Mouse (Mus musculus) Patski (cell line): ENCODE measurements around the gene Tmem89. TPM values are rescaled to one million over a fixed set of nuclear protein-coding genes. Genes with fewer than 3 reads are reported as not detected.

ENCODE experiments used
- ATAC-seq: fragments of 100-300 bp; one replicate; pipeline ENCODE4 v1.8.0; 2021
- CTCF ChIA-PET: fragments of 350-600 bp; sonication (Branson Sonifier 250); formaldehyde crosslinking; loops from one replicate; lab custom pipeline; 2022; ENCODE audit warnings: inconsistent platforms; lab: Charles Lee
- POLR2A ChIA-PET: fragments of 350-600 bp; sonication (Branson Sonifier 250); formaldehyde crosslinking; loops from one replicate; lab custom pipeline; 2022; ENCODE audit warnings: antibody characterized with exemption, inconsistent platforms; lab: Charles Lee
- DNase-seq: peaks from one replicate; pipeline ENCODE4 v3.0.0-alpha.2; 2011; ENCODE audit warnings: low read depth, low spot score
- H3K27me3 ChIP-seq: fragments of 371-371 bp; one replicate; pipeline ENCODE4 v1.5.1; 2021
- CTCF ChIP-seq: fragments of 100-300 bp; IDR thresholded peaks from one replicate; pipeline ENCODE4 v1.5.1; 2021
- in situ Hi-C: fragments of 300-500 bp; cut with MboI; formaldehyde crosslinking; loops from 3 replicates; pipeline ENCODE4 v1.11.1; 2018; ENCODE audit warnings: low pct_unique_long_range_greater_than_20kb, mixed read lengths
- polyA plus RNA-seq: library from polyadenylated mRNA; unstranded; gene quantifications from one replicate; pipeline ENCODE4 v1.2.3, GENCODE M21; 2021

Tmem89 gene
- not detected for polyA plus RNA-seq

DNA sequence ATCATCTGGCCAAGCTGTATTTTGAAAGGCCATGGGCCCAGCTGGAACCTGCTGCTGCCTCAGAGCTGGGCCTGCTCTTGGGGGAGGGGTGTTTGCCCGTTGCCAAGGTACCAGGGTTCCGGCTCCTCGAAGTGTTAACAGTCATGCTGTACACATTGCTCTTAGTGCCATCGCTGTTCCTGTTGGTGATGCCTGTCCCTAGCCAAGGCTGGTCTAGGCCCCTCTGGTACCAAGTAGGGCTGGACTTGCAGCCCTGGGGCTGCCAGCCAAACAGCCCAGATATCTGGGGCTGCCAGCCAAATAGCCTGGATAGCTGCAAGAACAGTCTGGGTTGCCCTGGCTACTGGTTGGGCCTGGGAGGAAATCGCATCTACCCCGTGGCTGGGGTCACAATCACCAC lies at the start of gene Tmem89:
TSS of gene Tmem89 (plus strand) at position 129 of the 400 bp plus-strand sequence.
- DNase-seq (no peak), ATAC-seq (no peak)
- TF ChIP-seq CTCF = no peak
- in situ Hi-C loops = no loop called here
- ChIA-PET POLR2A (no interaction called here), CTCF (no interaction called here)
- no peaks in the 10 kb centered on the region for H3K27me3 ChIP-seq

DNA sequence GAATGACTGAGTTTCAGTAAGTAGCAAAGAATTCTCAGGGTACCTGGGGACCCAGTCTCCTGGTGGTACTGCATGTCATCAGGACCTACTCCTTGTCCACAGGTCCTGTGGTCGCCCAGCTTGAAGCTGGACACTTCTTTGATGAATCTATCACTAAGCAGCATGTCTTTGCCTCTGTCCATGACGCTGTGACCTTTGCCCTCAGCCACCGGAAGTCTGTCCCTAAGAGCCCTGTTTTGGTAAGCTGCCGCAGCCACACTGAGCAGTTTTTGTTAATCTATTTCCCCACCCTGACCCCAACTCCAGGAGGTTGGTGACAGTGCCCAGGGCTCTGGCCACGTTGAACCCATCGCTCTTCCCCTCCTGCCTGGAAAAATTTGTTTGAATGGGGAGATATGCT lies 2.1 kb upstream of the Tmem89 start:
- CTCF ChIA-PET = interaction anchor here (1.2 kb wide), 1 partner anchor 9 kb away, joined by 3 read pairs; no protein-coding TSS in a partner anchor
- in situ Hi-C loops = no loop called here
- DNase-seq (no peak), ATAC-seq (no peak)
- no peak for TF ChIP-seq CTCF
- POLR2A ChIA-PET = no interaction called here
- H3K27me3 ChIP-seq = no peaks in the 10 kb centered on the region

DNA sequence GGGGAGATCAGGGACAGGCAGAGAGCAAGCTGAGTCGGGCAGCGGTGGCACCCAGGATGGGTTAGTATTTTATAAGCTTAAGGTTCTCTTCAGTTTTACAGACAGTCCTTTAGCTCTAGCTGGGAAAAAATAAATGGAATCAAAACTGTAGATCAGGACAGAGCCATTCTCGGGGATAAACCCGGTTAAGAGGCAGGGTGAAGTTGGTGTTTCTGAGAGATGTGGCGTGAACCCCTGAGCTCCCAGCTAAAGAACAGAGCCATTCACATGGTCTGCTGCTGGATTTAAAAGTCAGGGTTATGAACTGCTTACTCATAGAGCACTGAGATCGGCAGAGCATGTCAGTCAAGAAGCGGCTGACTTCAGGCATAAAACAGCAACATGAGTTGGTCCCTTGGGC lies 1.3 kb upstream of the Tmem89 start:
- DNase-seq (no peak), ATAC-seq (no peak)
- POLR2A ChIA-PET = no interaction called here
- CTCF ChIA-PET = interaction anchor here (1.2 kb wide), 2 partner anchors 9 to 55 kb away, joined by 3 to 6 read pairs; no protein-coding TSS in a partner anchor
- in situ Hi-C loops = no loop called here
- H3K27me3 ChIP-seq = no peaks in the 10 kb centered on the region
- no peak for TF ChIP-seq CTCF

DNA sequence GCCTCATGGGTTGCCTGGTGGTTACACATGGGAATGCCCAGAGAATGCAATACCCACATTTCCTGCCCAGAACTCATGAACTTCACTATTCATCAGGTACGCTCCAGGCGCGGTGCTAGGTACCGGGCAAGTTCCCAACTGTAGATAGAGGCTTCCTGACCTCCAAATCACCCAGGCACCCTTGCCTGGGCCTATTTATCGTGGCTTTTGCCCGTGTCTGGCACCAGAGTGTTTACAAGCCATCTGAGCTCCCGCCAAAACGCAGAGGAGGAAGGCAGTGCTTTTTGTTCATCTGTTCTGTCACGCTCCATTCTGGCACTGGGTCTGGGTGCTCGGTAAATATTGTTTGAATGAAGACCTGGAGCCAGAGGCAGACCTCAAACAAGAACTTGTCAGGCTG lies 798 bp upstream of the Tmem89 start:
- DNase-seq (no peak), ATAC-seq (no peak)

DNA sequence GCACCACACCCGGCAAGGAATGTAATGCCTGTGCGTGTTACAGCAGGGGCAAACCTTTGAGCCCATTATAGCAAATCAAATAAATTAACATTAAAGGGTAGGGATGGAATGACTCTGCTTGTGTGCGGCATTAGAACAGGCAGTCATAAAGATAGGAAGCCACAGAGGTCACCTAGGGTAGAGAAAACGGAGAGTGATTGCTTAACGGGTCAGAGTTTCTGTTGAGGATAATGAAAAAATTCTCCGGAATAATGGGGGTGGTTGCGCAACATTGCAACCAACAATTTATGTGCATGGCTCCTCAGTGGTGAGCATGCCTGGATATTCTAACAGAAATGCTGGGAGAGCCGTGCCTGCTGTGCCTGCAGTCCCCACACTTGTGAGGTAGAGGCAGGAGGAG lies 11.5 kb downstream of the Tmem89 start:
- POLR2A ChIA-PET = no interaction called here
- CTCF ChIA-PET = no interaction called here
- ATAC-seq (no peak), DNase-seq (no peak)
- in situ Hi-C loops = no loop called here
- H3K27me3 ChIP-seq = peaks cover 24% of the 10 kb centered on the region
- TF ChIP-seq CTCF = no peak

More for the DNA sequence above, 798 bp upstream of the Tmem89 start:
- ChIA-PET POLR2A (no interaction called here), CTCF (interaction anchor here (1.2 kb wide), 1 partner anchor 56 kb away, joined by 6 read pairs; no protein-coding TSS in a partner anchor)
- TF ChIP-seq CTCF = no peak
- no peaks in the 10 kb centered on the region for H3K27me3 ChIP-seq
- in situ Hi-C loops = no loop called here

DNA sequence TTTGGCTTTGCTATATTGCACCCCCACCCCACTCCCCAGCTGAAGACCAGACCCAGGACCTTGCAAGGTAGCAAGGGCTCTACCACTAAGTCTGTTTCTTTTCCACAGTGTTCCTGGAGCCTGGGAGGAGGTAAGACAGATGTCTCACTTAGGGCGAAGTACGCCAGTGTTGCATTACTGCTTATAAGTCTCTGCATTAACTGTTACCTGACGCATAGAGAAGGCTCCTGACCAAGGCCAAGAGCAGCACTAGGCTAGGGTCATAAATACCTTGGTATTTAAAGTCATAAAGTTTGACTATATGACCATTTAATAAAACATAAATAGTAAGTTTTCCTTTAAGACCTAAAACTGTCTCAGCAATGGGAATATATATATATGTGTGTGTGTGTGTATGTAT lies 14.0 kb downstream of the Tmem89 start:
- no peak for TF ChIP-seq CTCF
- ChIA-PET POLR2A (no interaction called here), CTCF (no interaction called here)
- in situ Hi-C loops = no loop called here
- no peak for ATAC-seq
- H3K27me3 ChIP-seq = peaks cover 11% of the 10 kb centered on the region
- no peak for DNase-seq

DNA sequence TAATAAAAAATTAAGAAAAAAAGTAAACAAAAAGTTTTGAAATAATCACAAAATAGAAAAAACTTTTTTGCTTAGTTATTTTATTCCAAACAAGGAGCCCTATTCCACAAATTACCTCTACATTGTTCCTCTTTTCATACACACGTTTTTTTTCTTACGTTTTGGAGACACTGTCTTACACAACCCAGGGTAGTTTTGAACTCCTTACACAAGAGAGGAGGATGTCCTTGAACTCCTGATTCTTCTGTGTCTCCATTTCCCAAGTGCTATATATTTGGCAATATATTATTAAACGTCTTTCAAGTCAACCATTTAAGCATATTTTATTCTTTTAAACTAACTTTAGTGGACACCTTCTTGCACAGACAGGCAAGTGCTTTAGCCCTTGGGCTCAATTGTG lies 21.6 kb downstream of the Tmem89 start:
- no peak for ATAC-seq
- TF ChIP-seq CTCF = no peak
- H3K27me3 ChIP-seq = peaks cover 1% of the 10 kb centered on the region
- CTCF ChIA-PET = no interaction called here
- in situ Hi-C loops = no loop called here
- POLR2A ChIA-PET = no interaction called here
- no peak for DNase-seq

DNA sequence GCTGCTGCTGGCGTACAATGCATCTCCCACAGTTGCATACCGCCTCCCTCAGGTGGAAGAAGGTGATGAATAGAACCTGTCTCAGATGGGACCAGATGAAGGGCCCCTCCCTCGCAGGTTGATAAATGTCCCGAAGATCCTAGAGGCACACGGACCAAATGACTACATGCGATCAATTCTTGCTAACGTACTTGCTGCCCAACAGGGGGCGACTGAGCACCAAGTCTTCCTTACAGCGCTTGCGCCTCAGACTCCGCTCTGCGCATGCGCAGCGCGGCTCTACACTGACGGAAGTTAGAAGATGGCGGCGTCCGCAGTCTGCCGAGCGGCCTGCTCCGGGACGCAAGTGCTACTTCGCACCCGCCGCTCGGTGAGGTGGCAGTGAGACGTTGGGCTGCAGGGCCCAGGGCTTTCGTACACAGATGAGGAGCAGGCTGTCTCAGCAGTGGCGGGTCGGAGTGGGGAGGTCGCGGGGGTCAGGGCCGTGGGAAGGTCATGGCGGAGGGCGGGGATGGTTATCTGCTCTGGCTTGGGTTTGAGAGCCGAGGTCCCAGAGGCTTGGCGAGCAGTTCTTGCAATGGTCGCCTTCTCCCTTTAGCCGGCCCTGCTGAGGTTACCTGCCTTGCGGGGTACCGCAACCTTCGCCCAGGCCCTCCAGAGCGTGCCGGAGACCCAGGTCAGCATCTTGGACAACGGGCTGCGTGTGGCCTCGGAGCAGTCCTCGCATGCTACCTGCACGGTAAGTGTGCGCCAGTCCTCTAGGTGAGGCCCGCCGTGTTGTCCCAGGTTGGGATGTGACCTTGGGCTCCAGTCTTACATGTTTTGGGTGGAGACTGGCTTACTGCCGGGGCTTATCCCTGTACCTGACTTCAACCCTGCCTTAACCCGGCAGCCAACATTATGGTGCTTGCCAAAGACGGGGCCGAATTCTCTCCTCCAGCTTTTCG lies 22.3 kb downstream of the Tmem89 start, which contains the start of gene Uqcrc1:
TSS of gene Uqcrc1 (plus strand) at position 216 of the 947 bp plus-strand sequence.
- POLR2A ChIA-PET = no interaction called here
- CTCF ChIA-PET = no interaction called here
- peak; percentile 98 for TF ChIP-seq CTCF
- H3K27me3 ChIP-seq = no peaks in the 10 kb centered on the region
- peak; percentile 87 for ATAC-seq
- peak; percentile 86 for DNase-seq
- in situ Hi-C loops = no loop called here

DNA sequence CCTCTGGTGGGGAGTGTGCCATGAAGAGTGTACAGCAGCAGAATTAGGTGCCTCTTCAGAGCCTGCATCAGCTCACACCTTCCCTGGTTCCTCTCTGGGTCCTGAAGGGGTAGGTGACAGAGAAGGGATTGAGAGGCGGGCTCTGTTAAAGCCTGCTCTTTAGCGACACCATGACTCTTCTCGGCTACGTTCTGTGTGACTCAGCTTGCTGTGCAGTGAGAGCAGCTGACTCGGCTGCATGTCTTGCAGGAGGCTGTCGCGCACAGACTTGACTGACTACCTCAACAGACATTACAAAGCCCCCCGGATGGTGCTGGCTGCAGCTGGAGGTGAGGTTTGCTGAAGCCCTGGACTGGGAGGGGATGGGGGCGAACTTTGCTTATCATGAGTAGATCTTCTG lies 30.7 kb downstream of the Tmem89 start:
- POLR2A ChIA-PET = no interaction called here
- in situ Hi-C loops = no loop called here
- DNase-seq (no peak), ATAC-seq (no peak)
- CTCF ChIA-PET = no interaction called here
- TF ChIP-seq CTCF = no peak
- H3K27me3 ChIP-seq = no peaks in the 10 kb centered on the region

DNA sequence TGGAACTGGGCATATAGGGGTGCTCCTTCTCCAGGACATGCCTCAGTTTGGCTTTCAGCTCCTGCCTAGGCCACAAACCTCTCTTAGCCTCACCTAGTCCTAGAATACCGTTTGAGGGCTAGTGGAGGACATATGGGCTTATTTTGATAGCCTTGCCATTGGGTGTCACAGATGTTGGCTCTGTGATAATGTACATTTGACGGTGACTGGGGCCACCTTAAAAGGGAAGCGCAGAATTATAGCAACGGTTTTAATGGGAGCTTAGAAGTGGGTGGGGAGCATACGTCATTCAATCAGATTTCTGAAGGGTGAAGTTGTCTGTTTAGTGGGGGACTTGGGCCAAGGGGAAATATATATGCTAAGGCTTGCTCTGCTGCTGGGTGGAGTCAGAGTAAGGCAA lies 31.2 kb downstream of the Tmem89 start:
- no peak for DNase-seq
- in situ Hi-C loops = no loop called here
- ATAC-seq = no peak
- POLR2A ChIA-PET = no interaction called here
- CTCF ChIA-PET = no interaction called here
- no peaks in the 10 kb centered on the region for H3K27me3 ChIP-seq
- TF ChIP-seq CTCF = no peak

DNA sequence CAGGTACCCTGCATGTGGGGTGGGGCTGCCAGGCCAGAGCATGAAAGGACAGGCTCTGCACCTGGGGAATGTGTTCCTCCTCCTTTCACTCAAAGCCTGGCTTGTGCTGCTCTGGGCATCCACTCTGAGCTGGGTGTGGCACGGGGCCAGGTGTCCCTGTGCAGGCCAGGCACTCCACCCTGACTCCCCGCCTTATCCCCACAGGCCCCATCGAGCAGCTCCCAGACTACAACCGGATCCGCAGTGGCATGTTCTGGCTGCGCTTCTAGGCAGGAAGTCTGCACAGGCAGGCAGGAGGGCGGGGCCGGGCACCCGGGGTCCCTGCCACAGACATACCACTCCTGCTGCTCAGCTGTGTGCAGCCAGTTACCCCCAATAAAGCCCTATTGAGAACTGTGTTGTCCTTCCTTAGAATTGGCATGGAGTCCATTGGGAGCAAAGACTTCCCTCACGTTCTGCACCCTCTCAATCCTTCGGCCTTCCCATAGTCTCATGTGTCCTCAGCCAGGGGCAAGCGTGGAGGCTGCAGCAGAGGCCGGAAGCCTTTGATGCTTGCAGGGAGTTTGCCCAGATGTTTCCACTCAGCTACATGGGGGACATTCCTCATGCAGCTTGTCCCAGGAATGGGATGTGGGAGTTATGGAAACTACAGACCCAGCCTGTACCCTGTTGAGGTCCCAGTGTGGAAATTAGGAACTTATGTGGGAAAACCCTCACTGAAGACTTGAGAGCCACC lies 35.0 kb downstream of the Tmem89 start:
- ChIA-PET CTCF (no interaction called here), POLR2A (no interaction called here)
- TF ChIP-seq CTCF = no peak
- in situ Hi-C loops = no loop called here
- ATAC-seq = no peak
- no peak for DNase-seq
- H3K27me3 ChIP-seq = no peaks in the 10 kb centered on the region
